Mouse (Mus musculus) small intestine, adult 2 months (tissue): ENCODE results near the gene Vmn1r189.
"Not testable (repeated sequence)": the region's sequence is repeated elsewhere in the genome, so short reads cannot be mapped to it uniquely, and the experiment has no call there.

ENCODE experiments used
- CTCF ChIP-seq: fragments of 200-500 bp; IDR thresholded peaks from 2 replicates; pipeline ENCODE4 v1.5.1; 2012; ENCODE audit warnings: low read depth, mild to moderate bottlenecking, control low read depth, inconsistent platforms, low read length, moderate library complexity, mixed read lengths; ENCODE audit not compliant: insufficient replicate concordance, insufficient read length; ENCODE audit errors: extremely low read depth
- POLR2A ChIP-seq: fragments of 200-500 bp; IDR thresholded peaks from 2 replicates; pipeline ENCODE4 v1.6.1; 2012; ENCODE audit warnings: low read depth, mild to moderate bottlenecking, control low read depth, inconsistent platforms, low read length, moderate library complexity

GRCm38 (mm10) chr13:22136495-22137293 lies 31.1 kb upstream of the Vmn1r189 start:
- not testable (repeated sequence) for TF ChIP-seq POLR2A, CTCF
